Mouse (Mus musculus) megakaryocyte, embryonic 14.5 days (primary cell): ENCODE measurements around the gene 3110082J24Rik.

Experiments used
- FLI1 ChIP-seq: IDR thresholded peaks from 2 replicates; pipeline ENCODE4 v1.6.1; 2012; ENCODE audit warnings: low read length, inconsistent platforms, mixed read lengths
- GATA1 ChIP-seq: IDR thresholded peaks from 3 replicates; pipeline ENCODE4 v1.6.1; 2012; ENCODE audit warnings: mixed read lengths, low read length, inconsistent platforms, borderline replicate concordance

DNA sequence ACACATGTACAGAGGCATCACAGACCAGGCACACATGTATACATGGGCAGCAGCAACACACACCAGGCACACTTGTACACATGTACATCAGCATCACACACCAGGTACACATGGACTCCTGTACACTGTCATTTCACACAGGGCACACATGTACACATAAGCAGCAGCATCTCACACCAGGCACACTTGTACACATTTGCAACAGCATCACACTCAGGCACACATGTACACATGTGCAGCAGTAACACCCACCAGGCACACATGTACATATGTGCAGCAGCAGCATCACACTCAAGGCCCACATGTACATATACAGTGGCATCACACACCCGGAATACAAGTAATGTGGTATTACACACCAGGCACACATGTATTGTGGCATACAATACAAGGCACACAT lies 7.6 kb downstream of the 3110082J24Rik start:
- TF ChIP-seq GATA1 (no peak), FLI1 (no peak)
